Mouse (Mus musculus): ENCODE data around the gene Srgn. TPM values are rescaled to one million over a fixed set of nuclear protein-coding genes. Genes with fewer than 3 reads are reported as not detected.
A peak's percentile ranks its signal among the peaks of the same experiment; 100 is the strongest.

The Srgn gene
- total and polyA plus RNA-seq, 2 experiments: 5.0 to 15.9 TPM

- DNase-seq (ENCODE audit: extremely low read depth, low read depth, low spot score): no peak
- WGBS: 78% methylated on average over 11 of the region's 11 CpGs
Measured at GRCm38 (mm10) chr10:62555705-62556557, 28.7 kb upstream of the Srgn start.

GRCm38 (mm10) chr10:62553611-62554091 is 26.4 kb upstream of the Srgn start:
- peak; percentile 12 for DNase-seq (ENCODE audit: extremely low read depth, low read depth, low spot score)
- H3K79me2 ChIP-seq (ENCODE audit: control insufficient read depth, insufficient read depth, low read length): no peaks in the 10 kb centered on the region
- no peaks in the 10 kb centered on the region for H3K4me1 ChIP-seq (ENCODE audit: control insufficient read depth, insufficient read depth, low read length)
- no peaks in the 10 kb centered on the region for H3K27me3 ChIP-seq (ENCODE audit: control insufficient read depth, insufficient read depth, low read length)
- 79% methylated on average over 12 of the region's 12 CpGs for WGBS
- H3K4me3 ChIP-seq (ENCODE audit: insufficient read depth, low read depth, low read length): no peak overlapping the region
- H3K27ac ChIP-seq (replicated peaks; ENCODE audit: insufficient read depth, low read depth, low read length): no peak overlapping the region
- H3K36me3 ChIP-seq (ENCODE audit: control insufficient read depth, insufficient read depth, low read length): peaks cover 1% of the 10 kb centered on the region; the same call in 1 of the 2 replicates
- H3K9ac ChIP-seq (ENCODE audit: low read depth, low read length): no peak overlapping the region
- TF ChIP-seq POLR2A (IDR thresholded peaks at IDR 0.05; ENCODE audit: extremely low read depth, insufficient read depth, low read length): no peak

More at GRCm38 (mm10) chr10:62555705-62556557, 28.7 kb upstream of the Srgn start:
- H3K4me3 ChIP-seq (ENCODE audit: insufficient read depth, low read depth, low read length): no peak overlapping the region
- H3K79me2 ChIP-seq (ENCODE audit: control insufficient read depth, insufficient read depth, low read length): no peaks in the 10 kb centered on the region
- TF ChIP-seq POLR2A (IDR thresholded peaks at IDR 0.05; ENCODE audit: extremely low read depth, insufficient read depth, low read length) (no peak), CTCF (IDR thresholded peaks at IDR 0.05; ENCODE audit: low read depth, low read length) (no peak)
- no peak overlapping the region for H3K9ac ChIP-seq (ENCODE audit: low read depth, low read length)
- H3K27me3 ChIP-seq (ENCODE audit: control insufficient read depth, insufficient read depth, low read length): no peaks in the 10 kb centered on the region
- no peak overlapping the region for H3K27ac ChIP-seq (replicated peaks; ENCODE audit: insufficient read depth, low read depth, low read length)
- H3K36me3 ChIP-seq (ENCODE audit: control insufficient read depth, insufficient read depth, low read length): peaks cover 4% of the 10 kb centered on the region
- no peaks in the 10 kb centered on the region for H3K4me1 ChIP-seq (ENCODE audit: control insufficient read depth, insufficient read depth, low read length)

- 82% methylated on average over 7 of the region's 7 CpGs for WGBS
- H3K4me3 ChIP-seq (ENCODE audit: insufficient read depth, low read depth, low read length): no peak overlapping the region
- no peak overlapping the region for H3K9ac ChIP-seq (ENCODE audit: low read depth, low read length)
- no peaks in the 10 kb centered on the region for H3K79me2 ChIP-seq (ENCODE audit: control insufficient read depth, insufficient read depth, low read length)
- no peaks in the 10 kb centered on the region for H3K4me1 ChIP-seq (ENCODE audit: control insufficient read depth, insufficient read depth, low read length)
- no peaks in the 10 kb centered on the region for H3K27me3 ChIP-seq (ENCODE audit: control insufficient read depth, insufficient read depth, low read length)
- H3K27ac ChIP-seq (replicated peaks; ENCODE audit: insufficient read depth, low read depth, low read length): no peak overlapping the region
- DNase-seq (ENCODE audit: extremely low read depth, low read depth, low spot score): no peak
- no peaks in the 10 kb centered on the region for H3K36me3 ChIP-seq (ENCODE audit: control insufficient read depth, insufficient read depth, low read length)
- TF ChIP-seq CTCF (IDR thresholded peaks at IDR 0.05; ENCODE audit: low read depth, low read length): no peak
- TF ChIP-seq POLR2A (IDR thresholded peaks at IDR 0.05; ENCODE audit: extremely low read depth, insufficient read depth, low read length): no peak
Measured at GRCm38 (mm10) chr10:62550787-62551300, 23.6 kb upstream of the Srgn start.

GRCm38 (mm10) chr10:62549523-62550166 is 22.4 kb upstream of the Srgn start:
- TF ChIP-seq POLR2A (IDR thresholded peaks at IDR 0.05; ENCODE audit: extremely low read depth, insufficient read depth, low read length) (no peak), CTCF (IDR thresholded peaks at IDR 0.05; ENCODE audit: low read depth, low read length) (peak; percentile 82)
- Histone ChIP-seq H3K9ac (ENCODE audit: low read depth, low read length) (no peak overlapping the region), H3K36me3 (ENCODE audit: control insufficient read depth, insufficient read depth, low read length) (no peaks in the 10 kb centered on the region), H3K27ac (replicated peaks; ENCODE audit: insufficient read depth, low read depth, low read length) (no peak overlapping the region), H3K79me2 (ENCODE audit: control insufficient read depth, insufficient read depth, low read length) (no peaks in the 10 kb centered on the region), H3K4me3 (ENCODE audit: insufficient read depth, low read depth, low read length) (no peak overlapping the region; the same call in 1 of the 2 replicates), H3K27me3 (ENCODE audit: control insufficient read depth, insufficient read depth, low read length) (no peaks in the 10 kb centered on the region), H3K4me1 (ENCODE audit: control insufficient read depth, insufficient read depth, low read length) (no peaks in the 10 kb centered on the region)
- DNase-seq (ENCODE audit: extremely low read depth, low read depth, low spot score): peak; percentile 25
- 24% methylated on average over 13 of the region's 16 CpGs for WGBS

GRCm38 (mm10) chr10:62546441-62546840 is 19.2 kb upstream of the Srgn start:
- 58% methylated on average over 10 of the region's 10 CpGs for WGBS
- TF ChIP-seq CTCF (IDR thresholded peaks at IDR 0.05; ENCODE audit: low read depth, low read length): no peak
- no peak for TF ChIP-seq POLR2A (IDR thresholded peaks at IDR 0.05; ENCODE audit: extremely low read depth, insufficient read depth, low read length)
- H3K9ac ChIP-seq (ENCODE audit: low read depth, low read length): no peak overlapping the region
- H3K79me2 ChIP-seq (ENCODE audit: control insufficient read depth, insufficient read depth, low read length): no peaks in the 10 kb centered on the region
- H3K4me1 ChIP-seq (ENCODE audit: control insufficient read depth, insufficient read depth, low read length): no peaks in the 10 kb centered on the region
- H3K36me3 ChIP-seq (ENCODE audit: control insufficient read depth, insufficient read depth, low read length): no peaks in the 10 kb centered on the region
- H3K27me3 ChIP-seq (ENCODE audit: control insufficient read depth, insufficient read depth, low read length): no peaks in the 10 kb centered on the region
- H3K4me3 ChIP-seq (ENCODE audit: insufficient read depth, low read depth, low read length): no peak overlapping the region
- DNase-seq (ENCODE audit: extremely low read depth, low read depth, low spot score): no peak
- H3K27ac ChIP-seq (replicated peaks; ENCODE audit: insufficient read depth, low read depth, low read length): no peak overlapping the region
